Mouse (Mus musculus) limb, embryonic 10.5 days (tissue): ENCODE measurements at regions not wholly inside any gene's neighbourhood (a gene's known extent, or its start where the extent isn't known, plus 50 kb on each side); places are given as distances from the start of the nearest gene placed in this dataset.

Experiments
- DNase-seq: peaks from one replicate; pipeline ENCODE4 v3.0.0-alpha.2; 2017; ENCODE audit warnings: low spot score
- H3K27ac ChIP-seq: fragments of 300-500 bp; sonication (generic); 2 replicates; pipeline ENCODE4 v1.5.1; 2016; ENCODE audit warnings: mild to moderate bottlenecking
- H3K27me3 ChIP-seq: fragments of 300-500 bp; sonication (generic); 2 replicates; pipeline ENCODE4 v1.6.1; 2016; ENCODE audit warnings: low read depth, mild to moderate bottlenecking; ENCODE audit not compliant: poor library complexity, severe bottlenecking
- H3K36me3 ChIP-seq: fragments of 300-500 bp; sonication (generic); 2 replicates; pipeline ENCODE4 v1.6.1; 2016; ENCODE audit warnings: mild to moderate bottlenecking, moderate library complexity
- H3K4me1 ChIP-seq: fragments of 300-500 bp; sonication (generic); 2 replicates; pipeline ENCODE4 v1.6.1; 2016
- H3K4me3 ChIP-seq: fragments of 300-500 bp; sonication (generic); 2 replicates; pipeline ENCODE4 v1.5.1; 2016; ENCODE audit warnings: mild to moderate bottlenecking, moderate library complexity
- H3K9me3 ChIP-seq: fragments of 300-500 bp; sonication (generic); replicated peaks from 2 replicates; pipeline ENCODE4 v1.6.1; 2016; ENCODE audit warnings: mild to moderate bottlenecking
- WGBS: fragments of 180-500 bp; shearing (Covaris S2); methylation state at CpG from one replicate; pipeline ENCODE4 v1.1.7; 2016; 5-methylcytosine and 5-hydroxymethylcytosine counted together

- Histone ChIP-seq H3K4me1 (no peaks in the 10 kb centered on the region), H3K27ac (no peak overlapping the region), H3K36me3 (no peaks in the 10 kb centered on the region), H3K27me3 (no peaks in the 10 kb centered on the region), H3K4me3 (no peak overlapping the region), H3K9me3 (no peaks in the 10 kb centered on the region)
- WGBS = 83% methylated on average over 7 of the region's 7 CpGs
- no peak for DNase-seq
These were observed 675.2 kb downstream of the Kcna4 start for GRCm38 (mm10) chr2:107965336-107966306.

GRCm38 (mm10) chr2:107968526-107968925 lies 678.1 kb downstream of the Kcna4 start:
- Histone ChIP-seq H3K36me3 (no peaks in the 10 kb centered on the region), H3K4me1 (no peaks in the 10 kb centered on the region), H3K27me3 (no peaks in the 10 kb centered on the region), H3K27ac (no peak overlapping the region), H3K4me3 (no peak overlapping the region), H3K9me3 (no peaks in the 10 kb centered on the region)
- 65% methylated on average over 2 of the region's 2 CpGs for WGBS
- no peak for DNase-seq

- H3K27ac ChIP-seq = no peak overlapping the region
- 86% methylated on average over 2 of the region's 2 CpGs for WGBS
- H3K4me1 ChIP-seq = no peaks in the 10 kb centered on the region
- no peak for DNase-seq
- no peaks in the 10 kb centered on the region for H3K36me3 ChIP-seq
- no peak overlapping the region for H3K4me3 ChIP-seq
- no peaks in the 10 kb centered on the region for H3K9me3 ChIP-seq
- H3K27me3 ChIP-seq = no peaks in the 10 kb centered on the region
These were observed 679.1 kb downstream of the Kcna4 start for GRCm38 (mm10) chr2:107969526-107969925.

- no peaks in the 10 kb centered on the region for H3K27me3 ChIP-seq
- no peak for DNase-seq
- 66% methylated on average over 4 of the region's 4 CpGs for WGBS
- H3K4me1 ChIP-seq = no peaks in the 10 kb centered on the region
- no peaks in the 10 kb centered on the region for H3K36me3 ChIP-seq
- no peak overlapping the region for H3K4me3 ChIP-seq
- no peaks in the 10 kb centered on the region for H3K9me3 ChIP-seq
- no peak overlapping the region for H3K27ac ChIP-seq
These were observed 683.1 kb downstream of the Kcna4 start for GRCm38 (mm10) chr2:107973528-107973927.

GRCm38 (mm10) chr2:107994831-107995230 lies 704.4 kb downstream of the Kcna4 start:
- no peaks in the 10 kb centered on the region for H3K4me1 ChIP-seq
- H3K4me3 ChIP-seq = no peak overlapping the region
- H3K27ac ChIP-seq = no peak overlapping the region
- 74% methylated on average over 6 of the region's 6 CpGs for WGBS
- no peaks in the 10 kb centered on the region for H3K9me3 ChIP-seq
- H3K27me3 ChIP-seq = no peaks in the 10 kb centered on the region
- no peaks in the 10 kb centered on the region for H3K36me3 ChIP-seq
- no peak for DNase-seq

GRCm38 (mm10) chr2:108011534-108011933 lies 721.1 kb downstream of the Kcna4 start:
- no peak overlapping the region for H3K4me3 ChIP-seq
- H3K36me3 ChIP-seq = no peaks in the 10 kb centered on the region
- H3K27ac ChIP-seq = no peak overlapping the region
- no peak for DNase-seq
- WGBS = 94% methylated on average over 3 of the region's 3 CpGs
- no peaks in the 10 kb centered on the region for H3K9me3 ChIP-seq
- H3K27me3 ChIP-seq = no peaks in the 10 kb centered on the region
- H3K4me1 ChIP-seq = no peaks in the 10 kb centered on the region

GRCm38 (mm10) chr2:108023206-108023605 lies 732.8 kb downstream of the Kcna4 start:
- Histone ChIP-seq H3K36me3 (no peaks in the 10 kb centered on the region), H3K4me1 (no peaks in the 10 kb centered on the region), H3K27me3 (no peaks in the 10 kb centered on the region), H3K4me3 (no peak overlapping the region), H3K27ac (no peak overlapping the region), H3K9me3 (no peaks in the 10 kb centered on the region)
- 56% methylated on average over 3 of the region's 3 CpGs for WGBS
- no peak for DNase-seq

- no peaks in the 10 kb centered on the region for H3K9me3 ChIP-seq
- no peaks in the 10 kb centered on the region for H3K4me1 ChIP-seq
- H3K27ac ChIP-seq = no peak overlapping the region
- H3K36me3 ChIP-seq = no peaks in the 10 kb centered on the region
- WGBS = 91% methylated on average over 2 of the region's 2 CpGs
- no peaks in the 10 kb centered on the region for H3K27me3 ChIP-seq
- DNase-seq = no peak
- H3K4me3 ChIP-seq = no peak overlapping the region
These were observed 740.2 kb downstream of the Kcna4 start for GRCm38 (mm10) chr2:108030657-108031056.

GRCm38 (mm10) chr2:108032301-108033013 lies 742.0 kb downstream of the Kcna4 start:
- H3K4me1 ChIP-seq = no peaks in the 10 kb centered on the region
- no peaks in the 10 kb centered on the region for H3K27me3 ChIP-seq
- no peaks in the 10 kb centered on the region for H3K36me3 ChIP-seq
- H3K9me3 ChIP-seq = no peaks in the 10 kb centered on the region
- 73% methylated on average over 3 of the region's 3 CpGs for WGBS
- no peak overlapping the region for H3K27ac ChIP-seq
- DNase-seq = no peak
- no peak overlapping the region for H3K4me3 ChIP-seq

- Histone ChIP-seq H3K4me1 (no peaks in the 10 kb centered on the region), H3K27ac (no peak overlapping the region), H3K27me3 (no peaks in the 10 kb centered on the region), H3K36me3 (no peaks in the 10 kb centered on the region), H3K9me3 (no peaks in the 10 kb centered on the region), H3K4me3 (no peak overlapping the region)
- no peak for DNase-seq
- 86% methylated on average over 8 of the region's 8 CpGs for WGBS
These were observed 743.1 kb downstream of the Kcna4 start for GRCm38 (mm10) chr2:108033328-108034182.

GRCm38 (mm10) chr2:108034882-108035281 lies 744.4 kb downstream of the Kcna4 start:
- H3K36me3 ChIP-seq = no peaks in the 10 kb centered on the region
- 77% methylated on average over 4 of the region's 4 CpGs for WGBS
- no peaks in the 10 kb centered on the region for H3K9me3 ChIP-seq
- no peak overlapping the region for H3K4me3 ChIP-seq
- H3K27me3 ChIP-seq = no peaks in the 10 kb centered on the region
- no peak for DNase-seq
- no peak overlapping the region for H3K27ac ChIP-seq
- H3K4me1 ChIP-seq = no peaks in the 10 kb centered on the region

- WGBS = 84% methylated on average over 2 of the region's 2 CpGs
These were observed 751.6 kb downstream of the Kcna4 start for GRCm38 (mm10) chr2:108042086-108042485.

More at GRCm38 (mm10) chr2:108042086-108042485, 751.6 kb downstream of the Kcna4 start:
- DNase-seq = no peak
- no peaks in the 10 kb centered on the region for H3K9me3 ChIP-seq
- H3K4me1 ChIP-seq = no peaks in the 10 kb centered on the region
- no peak overlapping the region for H3K27ac ChIP-seq
- H3K4me3 ChIP-seq = no peak overlapping the region
- no peaks in the 10 kb centered on the region for H3K27me3 ChIP-seq
- no peaks in the 10 kb centered on the region for H3K36me3 ChIP-seq
